Mouse (Mus musculus) ovary, postnatal 10 days (tissue): ENCODE measurements around the gene Erp27.

Experiments
- DNase-seq: peaks from one replicate; pipeline ENCODE4 v3.0.0; 2022; ENCODE audit warnings: low spot score

Erp27 gene

GRCm38 (mm10) chr6:136939326-136940187, 17.6 kb upstream of the Erp27 start:
- no peak for DNase-seq

- no peak for DNase-seq
Measured at GRCm38 (mm10) chr6:136938331-136939126, 16.5 kb upstream of the Erp27 start.

- no peak for DNase-seq
Measured at GRCm38 (mm10) chr6:136937117-136937516, 15.1 kb upstream of the Erp27 start.

DNA sequence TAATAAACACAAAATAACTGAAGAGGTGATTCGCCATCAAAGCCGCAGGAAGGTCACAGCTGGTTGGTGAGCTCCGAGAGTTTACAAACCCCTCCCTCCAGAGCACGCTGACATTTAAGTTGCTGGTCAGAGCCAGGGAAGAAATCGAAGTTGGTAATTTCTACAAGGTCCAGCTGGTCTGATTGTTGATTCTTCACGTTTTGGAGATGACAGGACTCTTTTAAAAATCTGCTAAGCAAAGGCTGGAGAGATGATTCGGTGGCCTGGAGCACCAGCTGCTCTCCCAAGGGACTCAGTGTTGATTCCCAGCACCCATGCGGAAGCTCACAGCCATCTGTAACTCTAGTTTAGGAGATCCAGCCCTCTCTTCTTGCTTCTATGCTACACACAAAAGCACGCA, 14.4 kb upstream of the Erp27 start:
- no peak for DNase-seq

GRCm38 (mm10) chr6:136935233-136935632, 13.3 kb upstream of the Erp27 start:
- DNase-seq, result no peak

GRCm38 (mm10) chr6:136934068-136934467, 12.1 kb upstream of the Erp27 start:
- DNase-seq, result no peak

GRCm38 (mm10) chr6:136931246-136931645, 9.3 kb upstream of the Erp27 start:
- no peak for DNase-seq

DNA sequence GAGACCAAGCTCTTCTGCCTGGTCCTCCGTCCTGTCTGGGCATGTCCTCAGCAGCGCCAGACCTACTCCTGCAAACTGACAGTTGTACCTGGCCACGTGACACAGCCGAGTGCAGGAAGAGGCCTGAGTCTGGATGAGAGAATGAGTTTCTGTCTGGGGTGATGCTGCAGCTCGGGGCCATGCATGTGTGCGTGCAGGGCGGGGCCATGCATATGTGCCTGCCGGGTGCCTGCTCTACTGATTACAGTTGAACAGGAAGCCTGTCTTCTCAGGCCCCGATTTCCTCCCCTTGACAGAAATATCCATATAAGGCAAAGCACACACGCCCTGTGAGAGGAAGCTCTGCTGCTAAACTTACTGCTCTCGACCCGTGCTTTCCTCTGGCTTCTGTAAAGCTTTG, 8.7 kb upstream of the Erp27 start:
- no peak for DNase-seq

DNA sequence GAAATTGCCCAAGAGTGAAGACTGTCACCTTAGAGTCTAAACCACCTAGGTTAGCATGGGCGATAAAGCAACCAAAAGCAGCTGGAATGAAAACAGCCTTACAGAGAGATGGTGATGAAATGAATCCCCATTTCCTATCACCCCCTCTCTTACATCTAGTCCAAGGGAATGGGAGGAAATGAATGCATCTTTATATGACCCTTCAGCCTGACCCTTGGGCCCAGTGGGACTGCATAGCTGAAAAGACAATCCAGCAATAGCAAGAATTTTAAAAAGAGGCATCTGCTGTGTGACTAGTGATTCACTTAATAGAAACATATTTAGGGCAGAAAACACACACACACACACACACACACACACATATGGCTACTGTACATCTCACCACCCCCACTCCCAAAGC, 5.6 kb upstream of the Erp27 start:
- DNase-seq, result no peak

GRCm38 (mm10) chr6:136925049-136925448, 3.1 kb upstream of the Erp27 start:
- DNase-seq, result no peak

GRCm38 (mm10) chr6:136923532-136923931, 1.6 kb upstream of the Erp27 start, which contains the start of gene Pde6h:
TSS of gene Pde6h (plus strand) at chr6:136923832.
- no peak for DNase-seq

DNA sequence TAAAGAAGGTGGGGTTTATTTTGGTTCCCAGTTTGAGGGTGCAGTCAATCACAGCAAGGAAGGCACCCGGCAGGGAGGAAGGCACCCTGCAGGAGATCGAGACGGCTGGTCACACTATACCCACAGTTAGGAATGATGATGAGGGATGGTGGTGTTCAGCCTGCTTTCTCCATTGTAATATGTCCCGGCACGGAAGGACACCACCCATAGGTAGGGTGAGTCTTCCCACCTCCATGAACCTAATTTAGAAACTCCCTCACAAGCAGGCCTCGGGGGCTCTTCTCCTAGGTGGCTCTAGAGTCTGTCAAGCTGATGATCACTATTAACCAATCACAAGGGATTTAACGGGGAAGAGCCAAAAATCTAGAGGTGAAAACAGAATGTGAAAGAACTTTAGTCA, 891 bp upstream of the Erp27 start:
- no peak for DNase-seq

GRCm38 (mm10) chr6:136921601-136922000, 379 bp downstream of the Erp27 start:
- no peak for DNase-seq

GRCm38 (mm10) chr6:136920320-136921257, 1.4 kb downstream of the Erp27 start:
- DNase-seq, result peak; percentile 52

DNA sequence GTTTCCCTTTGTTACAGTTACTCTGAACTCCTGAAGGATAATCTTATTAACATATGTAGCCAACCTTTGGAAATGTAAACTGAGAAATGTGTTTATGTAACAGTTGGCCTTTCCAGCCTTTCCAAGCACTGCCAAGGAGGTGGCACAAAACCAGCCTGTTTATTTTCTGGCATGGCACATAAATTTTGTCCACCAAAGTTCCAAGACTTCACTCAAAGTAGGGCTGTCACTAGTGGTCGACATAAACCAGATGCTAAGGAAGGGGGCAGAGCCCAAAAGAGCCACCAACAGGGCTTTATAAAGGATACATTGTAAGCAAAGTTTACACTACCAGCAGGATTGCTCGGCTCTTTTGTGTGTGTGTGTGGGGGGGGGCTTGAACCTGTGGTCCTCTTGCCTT, 4.1 kb downstream of the Erp27 start:
- no peak for DNase-seq

- no peak for DNase-seq
Measured at GRCm38 (mm10) chr6:136915721-136916395, 6.1 kb downstream of the Erp27 start.

- DNase-seq, result no peak
Measured at GRCm38 (mm10) chr6:136914234-136914633, 7.7 kb downstream of the Erp27 start.

DNA sequence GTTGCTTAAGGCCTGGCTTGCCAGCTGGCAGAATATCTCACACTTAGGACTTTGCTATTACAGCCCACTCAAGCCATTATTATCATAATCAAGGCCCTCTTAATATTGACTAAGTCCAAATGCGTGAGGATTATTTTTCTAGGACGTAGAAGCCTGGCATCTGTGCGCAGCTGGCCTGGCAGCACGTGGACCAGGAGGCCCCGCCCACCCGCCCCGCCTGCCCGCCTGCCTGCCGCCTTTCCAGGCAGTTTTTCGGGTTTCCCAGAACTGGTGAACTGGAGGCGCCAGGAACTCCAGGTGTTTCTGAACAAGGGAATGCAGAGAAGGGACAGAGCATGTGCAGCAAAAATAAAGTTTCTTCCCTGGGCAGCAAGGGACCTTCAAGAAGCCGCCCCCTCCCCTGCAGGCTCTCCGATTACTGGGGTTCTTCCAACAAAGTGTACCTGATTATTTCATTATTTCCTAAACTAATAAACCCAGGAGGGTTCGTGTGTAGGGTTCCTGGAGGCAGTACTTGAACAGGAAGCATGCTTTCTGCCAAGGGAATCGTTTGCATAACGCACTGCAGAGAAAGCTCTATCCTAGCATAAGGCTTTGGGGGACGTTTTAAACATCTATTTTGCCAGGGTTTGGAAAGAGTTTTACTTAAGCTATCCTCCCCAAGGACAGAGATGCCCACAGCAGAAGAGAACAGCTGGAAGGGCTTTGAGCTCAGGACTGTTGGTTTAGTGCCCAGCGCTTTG, 8.4 kb downstream of the Erp27 start:
- DNase-seq, result no peak

GRCm38 (mm10) chr6:136912751-136913265, 9.2 kb downstream of the Erp27 start:
- DNase-seq, result no peak

DNA sequence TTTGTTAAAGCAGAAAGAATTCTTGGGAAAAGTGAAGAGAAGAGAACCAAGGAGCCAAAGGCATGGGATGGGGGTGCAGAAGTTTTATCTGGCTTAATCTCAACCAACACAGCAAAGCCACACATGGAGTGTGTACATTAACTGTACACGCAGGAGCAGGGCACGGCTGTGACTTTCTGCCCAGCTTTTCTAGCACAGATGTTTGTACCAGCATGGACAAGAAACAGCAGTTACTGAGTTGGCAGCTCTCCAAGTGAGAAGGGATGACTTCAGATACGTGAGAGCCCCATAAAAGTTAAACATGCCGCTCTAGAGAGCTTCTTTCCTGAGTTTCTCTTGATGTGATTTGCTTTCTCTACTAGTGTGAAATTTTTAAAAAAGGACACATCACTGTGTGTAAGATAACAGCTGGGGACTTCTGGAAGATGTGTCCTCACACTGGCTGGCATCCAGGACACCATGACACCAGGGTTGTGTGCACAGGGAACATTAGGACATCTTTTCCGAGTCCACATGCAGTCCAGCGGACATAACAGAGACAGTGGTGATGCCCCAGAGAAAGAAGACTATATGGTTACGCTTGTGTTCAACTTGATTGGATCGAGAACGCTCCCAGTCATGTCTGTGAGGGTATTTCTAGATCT, 11.6 kb downstream of the Erp27 start:
- no peak for DNase-seq
